33 mouse cellular contexts compared by ENCODE assay signal in genomic region chr19:55719083-55719482, GRCm38 (mm10). TPM values are rescaled to one million over a fixed set of nuclear protein-coding genes. Genes with fewer than 3 reads are reported as not detected.
DNase-seq lines count a peak whose midpoint lies in the region; ATAC-seq and TF ChIP-seq lines count a peak whose summit lies in the region.
"Had no signal": no experiment of that assay in that cellular context is flagged by ENCODE, and none has a peak within 500 bp of the region (broad histone marks: within the 10 kb centered on the region; RNA-seq: fewer than 3 reads in every experiment).

No protein-coding gene starts in this region.

- 64% methylated on average over 6 of the region's 6 CpGs for WGBS in stomach, postnatal 0 days
- 79% methylated on average over 6 of the region's 6 CpGs for WGBS in neural tube, embryonic 15.5 days
- 66% methylated on average over 6 of the region's 6 CpGs for WGBS in forebrain, embryonic 16.5 days

- in situ Hi-C loops in ES-E14 (cut with MboI; ENCODE audit: low sequenced_read_pairs in 2 of 2, unreplicated experiment in 2 of 2), result no loop called here

- H3K36me3 ChIP-seq in ES-E14 (ENCODE audit: control insufficient read depth, insufficient read depth, low read length, poor library complexity, severe bottlenecking), result no peaks in the 10 kb centered on the region
- no peaks in the 10 kb centered on the region for H3K36me3 ChIP-seq in stomach, postnatal 0 days (ENCODE audit: control insufficient read depth, insufficient read depth, low read length)
- H3K36me3 ChIP-seq in neural tube, embryonic 15.5 days, result no peaks in the 10 kb centered on the region
- no peaks in the 10 kb centered on the region for H3K36me3 ChIP-seq in forebrain, embryonic 16.5 days (ENCODE audit: control insufficient read depth, insufficient read depth)
- H3K36me3 ChIP-seq: embryonic facial prominence, embryonic 10.5 days; embryonic facial prominence, embryonic 15.5 days; forebrain, embryonic 12.5 days; G1E; heart, embryonic 10.5 days; heart, embryonic 15.5 days; hindbrain, embryonic 12.5 days; limb, embryonic 10.5 days; limb, embryonic 15.5 days; neural tube, embryonic 13.5 days; stomach, embryonic 15.5 days had no signal

- peak; percentile 34 for DNase-seq in lung, postnatal 10 days
- no peak for DNase-seq in lung, postnatal 14 days
- DNase-seq in 3134 (ENCODE audit: extremely low read depth, insufficient read length, low spot score) (peak; percentile 45), ES-E14 (ENCODE audit: low read depth, low spot score) (peak; percentile 80)
- DNase-seq in stomach, postnatal 0 days (ENCODE audit: low spot score), result peak; percentile 79
- no peak for DNase-seq in embryo, embryonic 11 days
- DNase-seq: adrenal gland, postnatal 14 days; cerebellum, adult 11 months; cerebellum, postnatal 10 days; gastrocnemius, postnatal 14 days; heart, postnatal 36 days; kidney, adult 8-10 months; layer of hippocampus, postnatal 36 days; lung, embryonic 14.5 days; lung, postnatal 36 days; right cerebral cortex, postnatal 25 days had no signal

- H3K27ac ChIP-seq in ES-E14 (ENCODE audit: insufficient read depth, low read depth, low read length, poor library complexity, severe bottlenecking), result peak overlapping the region; percentile 27; the same call in 1 of the 2 replicates
- H3K27ac ChIP-seq in stomach, postnatal 0 days (replicated peaks), result no peak overlapping the region
- H3K27ac ChIP-seq in neural tube, embryonic 15.5 days (replicated peaks), result no peak overlapping the region
- no peak overlapping the region for H3K27ac ChIP-seq in forebrain, embryonic 16.5 days (ENCODE audit: low read length)
- H3K27ac ChIP-seq: embryonic facial prominence, embryonic 10.5 days; embryonic facial prominence, embryonic 15.5 days; forebrain, embryonic 12.5 days; heart, embryonic 10.5 days; heart, embryonic 15.5 days; hindbrain, embryonic 12.5 days; kidney, postnatal 0 days; limb, embryonic 10.5 days; limb, embryonic 15.5 days; liver, embryonic 14.5 days; neural tube, embryonic 13.5 days; stomach, embryonic 15.5 days had no signal

- no peak for TF ChIP-seq CTCF in stomach, postnatal 0 days (IDR thresholded peaks at IDR 0.05; ENCODE audit: low read depth)

- H3K4me3 ChIP-seq in ES-E14 (ENCODE audit: insufficient read depth in 1 of 2, low read depth in 1 of 2, low read length in 2 of 2, poor library complexity in 1 of 2, severe bottlenecking in 1 of 2), result peak overlapping the region; percentile 37 to 40; a peak in 3 of 4 replicates
- H3K4me3 ChIP-seq in stomach, postnatal 0 days (ENCODE audit: low read depth, low read length), result no peak overlapping the region
- H3K4me3 ChIP-seq in neural tube, embryonic 15.5 days (replicated peaks), result no peak overlapping the region
- H3K4me3 ChIP-seq in forebrain, embryonic 16.5 days (replicated peaks; ENCODE audit: low read length), result no peak overlapping the region
- H3K4me3 ChIP-seq: embryonic facial prominence, embryonic 10.5 days; embryonic facial prominence, embryonic 15.5 days; forebrain, embryonic 12.5 days; heart, embryonic 10.5 days; heart, embryonic 15.5 days; hindbrain, embryonic 12.5 days; limb, embryonic 10.5 days; limb, embryonic 15.5 days; neural tube, embryonic 13.5 days; stomach, embryonic 15.5 days had no signal

- no peak for TF ChIP-seq EP300 in stomach, postnatal 0 days (optimal IDR thresholded peaks at IDR 0.05)

- H3K9me3 ChIP-seq in ES-E14 (ENCODE audit: control insufficient read depth, insufficient read depth, low read depth, low read length), result no peaks in the 10 kb centered on the region
- no peaks in the 10 kb centered on the region for H3K9me3 ChIP-seq in stomach, postnatal 0 days (ENCODE audit: control insufficient read depth, low read length)
- H3K9me3 ChIP-seq in neural tube, embryonic 15.5 days (replicated peaks), result no peaks in the 10 kb centered on the region
- H3K9me3 ChIP-seq in forebrain, embryonic 16.5 days (ENCODE audit: control insufficient read depth, low read length), result no peaks in the 10 kb centered on the region
- H3K9me3 ChIP-seq: embryonic facial prominence, embryonic 10.5 days; embryonic facial prominence, embryonic 15.5 days; forebrain, embryonic 12.5 days; G1E; heart, embryonic 10.5 days; heart, embryonic 15.5 days; hindbrain, embryonic 12.5 days; limb, embryonic 10.5 days; limb, embryonic 15.5 days; neural tube, embryonic 13.5 days; stomach, embryonic 15.5 days had no signal

- H3K4me2 ChIP-seq in stomach, postnatal 0 days (replicated peaks; ENCODE audit: low read depth), result no peak overlapping the region
- H3K4me2 ChIP-seq in neural tube, embryonic 15.5 days, result no peak overlapping the region
- H3K4me2 ChIP-seq in forebrain, embryonic 16.5 days (ENCODE audit: low read length), result no peak overlapping the region
- H3K4me2 ChIP-seq: embryonic facial prominence, embryonic 15.5 days; forebrain, embryonic 12.5 days; heart, embryonic 15.5 days; hindbrain, embryonic 12.5 days; limb, embryonic 15.5 days; lung, embryonic 14.5 days; midbrain, embryonic 11.5 days; neural tube, embryonic 13.5 days; stomach, embryonic 15.5 days had no signal

- no peak overlapping the region for H3K9ac ChIP-seq in ES-E14 (ENCODE audit: insufficient read depth, low read depth, low read length, poor library complexity, severe bottlenecking)
- H3K9ac ChIP-seq in stomach, postnatal 0 days (ENCODE audit: low read length), result no peak overlapping the region
- H3K9ac ChIP-seq in neural tube, embryonic 15.5 days (replicated peaks), result no peak overlapping the region
- no peak overlapping the region for H3K9ac ChIP-seq in forebrain, embryonic 16.5 days (replicated peaks; ENCODE audit: low read depth, low read length)
- H3K9ac ChIP-seq: embryonic facial prominence, embryonic 15.5 days; forebrain, embryonic 12.5 days; heart, embryonic 15.5 days; hindbrain, embryonic 12.5 days; limb, embryonic 15.5 days; liver, embryonic 14.5 days; lung, embryonic 14.5 days; neural tube, embryonic 13.5 days; stomach, embryonic 15.5 days had no signal

- peaks cover 8 to 38% of the 10 kb centered on the region in 2 experiments for H3K4me1 ChIP-seq in ES-E14 (ENCODE audit: control insufficient read depth in 2 of 2, insufficient read depth in 2 of 2, low read length in 2 of 2, poor library complexity in 1 of 2)
- H3K4me1 ChIP-seq in stomach, postnatal 0 days (replicated peaks; ENCODE audit: control insufficient read depth, insufficient read depth), result no peaks in the 10 kb centered on the region
- H3K4me1 ChIP-seq in neural tube, embryonic 15.5 days, result no peaks in the 10 kb centered on the region
- no peaks in the 10 kb centered on the region for H3K4me1 ChIP-seq in forebrain, embryonic 16.5 days (replicated peaks; ENCODE audit: control insufficient read depth, insufficient read depth, low read length)
- H3K4me1 ChIP-seq: neural tube, embryonic 13.5 days had no signal

- H3K27me3 ChIP-seq in stomach, postnatal 0 days (ENCODE audit: control insufficient read depth, insufficient read depth, low read length), result no peaks in the 10 kb centered on the region
- no peaks in the 10 kb centered on the region; the same call in 1 of the 2 replicates for H3K27me3 ChIP-seq in neural tube, embryonic 15.5 days (replicated peaks)
- no peaks in the 10 kb centered on the region for H3K27me3 ChIP-seq in forebrain, embryonic 16.5 days (replicated peaks; ENCODE audit: control insufficient read depth, insufficient read depth, low read length)
- H3K27me3 ChIP-seq: embryonic facial prominence, embryonic 15.5 days; heart, embryonic 15.5 days; limb, embryonic 15.5 days; stomach, embryonic 15.5 days had no signal

- ATAC-seq in stomach, postnatal 0 days (ENCODE audit: low FRiP score, low TSS enrichment), result peak; percentile 61
- ATAC-seq in neural tube, embryonic 15.5 days (ENCODE audit: low FRiP score), result no peak
- no peak for ATAC-seq in forebrain, embryonic 16.5 days
- ATAC-seq: intestine, embryonic 16.5 days had no signal

TF ChIP-seq in ES-E14, 5 proteins besides CTCF, POLR2A, EP300 and RAD21:
- no peak for TF ChIP-seq ZC3H11A (IDR thresholded peaks at IDR 0.05; ENCODE audit: borderline replicate concordance, low read depth, low read length)
- TF ChIP-seq CHD2 (IDR thresholded peaks at IDR 0.05; ENCODE audit: low read depth, low read length), result no peak
- no peak for TF ChIP-seq HCFC1 (IDR thresholded peaks at IDR 0.05; ENCODE audit: borderline replicate concordance, insufficient read depth, low read length)
- TF ChIP-seq MAFK (IDR thresholded peaks at IDR 0.05; ENCODE audit: insufficient read depth, low read depth, low read length), result no peak
- TF ChIP-seq ZNF384 (IDR thresholded peaks at IDR 0.05; ENCODE audit: low read depth, low read length), result no peak; the same call in 1 of the 2 replicates

RNA-seq across cellular contexts. Expression of gene Tcf7l2, which starts 22.5 kb away (rescaled TPM):
- total RNA-seq in ES-E14 (2012; rRNA removed), result 3.0 TPM in 2 replicates
- 40.6 and 41.7 TPM in 2 replicates for polyA plus RNA-seq in stomach, postnatal 0 days (2015; fragmentation: Nextera tagmentation; extraction: Ambion mirVana)
- 13.3 and 22.4 TPM in 2 replicates for polyA plus RNA-seq in neural tube, embryonic 15.5 days (2015; fragmentation: Nextera tagmentation; extraction: Ambion mirVana)
- 26.5 and 58.7 TPM in 2 replicates for polyA plus RNA-seq in forebrain, embryonic 16.5 days (2015; fragmentation: Nextera tagmentation; extraction: Ambion mirVana)

Comparison
In these comparisons a context has a peak if more than half of its experiments do, and no peak if none do; other contexts are left out.
1. DNase-seq: peak in lung, postnatal 10 days (single experiment), 3134 (single experiment), ES-E14 (single experiment) and stomach, postnatal 0 days (single experiment); none in lung, postnatal 14 days (single experiment) and embryo, embryonic 11 days (single experiment).
2. H3K4me3 ChIP-seq: peak in ES-E14 (2 of 2); none in stomach, postnatal 0 days (single experiment), neural tube, embryonic 15.5 days (single experiment) and forebrain, embryonic 16.5 days (single experiment).